Mouse (Mus musculus): ENCODE measurements around the gene Kif2c.
"Not testable (repeated sequence)": the region's sequence is repeated elsewhere in the genome, so short reads cannot be mapped to it uniquely, and the experiment has no call there.

The Kif2c gene

GRCm38 (mm10) chr4:117189856-117190543, 7.6 kb upstream of the Kif2c start:
- peak; percentile 15; the same call in 1 of the 2 replicates for ATAC-seq (ENCODE audit: insufficient number of reproducible peaks, low FRiP score, low TSS enrichment)

GRCm38 (mm10) chr4:117189382-117189855, 7.0 kb upstream of the Kif2c start:
- ATAC-seq (ENCODE audit: insufficient number of reproducible peaks, low FRiP score, low TSS enrichment): peak; percentile 49; the same call in 1 of the 2 replicates

GRCm38 (mm10) chr4:117188969-117189368, 6.5 kb upstream of the Kif2c start:
- no peak for ATAC-seq (ENCODE audit: insufficient number of reproducible peaks, low FRiP score, low TSS enrichment)

GRCm38 (mm10) chr4:117182759-117183096, 289 bp upstream of the Kif2c start:
- not testable (repeated sequence) for ATAC-seq (ENCODE audit: insufficient number of reproducible peaks, low FRiP score, low TSS enrichment)

GRCm38 (mm10) chr4:117169936-117170335, 12.5 kb downstream of the Kif2c start:
- ATAC-seq (ENCODE audit: insufficient number of reproducible peaks, low FRiP score, low TSS enrichment): no peak

GRCm38 (mm10) chr4:117161183-117161582, 21.3 kb downstream of the Kif2c start:
- no peak for ATAC-seq (ENCODE audit: insufficient number of reproducible peaks, low FRiP score, low TSS enrichment)

GRCm38 (mm10) chr4:117159666-117160065, 22.8 kb downstream of the Kif2c start:
- no peak for ATAC-seq (ENCODE audit: insufficient number of reproducible peaks, low FRiP score, low TSS enrichment)

GRCm38 (mm10) chr4:117156372-117156771, 26.1 kb downstream of the Kif2c start:
- ATAC-seq (ENCODE audit: insufficient number of reproducible peaks, low FRiP score, low TSS enrichment): no peak

- ATAC-seq (ENCODE audit: insufficient number of reproducible peaks, low FRiP score, low TSS enrichment): peak; percentile 93
Observed at GRCm38 (mm10) chr4:117155792-117156355, 26.6 kb downstream of the Kif2c start, which contains the start of gene Rps8. TSS of gene Rps8 (minus strand) at chr4:117156243.

- no peak; the same call in 1 of the 2 replicates for ATAC-seq (ENCODE audit: insufficient number of reproducible peaks, low FRiP score, low TSS enrichment)
Observed at GRCm38 (mm10) chr4:117155020-117155791, 27.2 kb downstream of the Kif2c start.

GRCm38 (mm10) chr4:117152714-117153113, 29.7 kb downstream of the Kif2c start:
- ATAC-seq (ENCODE audit: insufficient number of reproducible peaks, low FRiP score, low TSS enrichment): no peak

- ATAC-seq (ENCODE audit: insufficient number of reproducible peaks, low FRiP score, low TSS enrichment): no peak
Observed at GRCm38 (mm10) chr4:117151416-117151815, 31.0 kb downstream of the Kif2c start.

GRCm38 (mm10) chr4:117150212-117150733, 32.2 kb downstream of the Kif2c start:
- ATAC-seq (ENCODE audit: insufficient number of reproducible peaks, low FRiP score, low TSS enrichment): no peak

GRCm38 (mm10) chr4:117149291-117150211, 32.9 kb downstream of the Kif2c start:
- no peak for ATAC-seq (ENCODE audit: insufficient number of reproducible peaks, low FRiP score, low TSS enrichment)

- ATAC-seq (ENCODE audit: insufficient number of reproducible peaks, low FRiP score, low TSS enrichment): no peak
Observed at GRCm38 (mm10) chr4:117148815-117149214, 33.6 kb downstream of the Kif2c start.

- ATAC-seq (ENCODE audit: insufficient number of reproducible peaks, low FRiP score, low TSS enrichment): no peak
Observed at GRCm38 (mm10) chr4:117148047-117148713, 34.3 kb downstream of the Kif2c start.

- ATAC-seq (ENCODE audit: insufficient number of reproducible peaks, low FRiP score, low TSS enrichment): peak; percentile 53; the same call in 1 of the 2 replicates
Observed at GRCm38 (mm10) chr4:117146176-117146575, 36.3 kb downstream of the Kif2c start.

GRCm38 (mm10) chr4:117145248-117145647, 37.2 kb downstream of the Kif2c start:
- no peak for ATAC-seq (ENCODE audit: insufficient number of reproducible peaks, low FRiP score, low TSS enrichment)

- no peak for ATAC-seq (ENCODE audit: insufficient number of reproducible peaks, low FRiP score, low TSS enrichment)
Observed at GRCm38 (mm10) chr4:117143023-117143422, 39.4 kb downstream of the Kif2c start.

Data from cerebellum, adult (tissue).